Mouse (Mus musculus): ENCODE data around the gene Sh3bp1. TPM values are rescaled to one million over a fixed set of nuclear protein-coding genes. Genes with fewer than 3 reads are reported as not detected.
A peak's percentile ranks its signal among the peaks of the same experiment; 100 is the strongest.

Gene Sh3bp1
- polyA plus RNA-seq, 1 experiment from 2014 or later: 17.3 TPM

GRCm38 (mm10) chr15:78914823-78915659 is 15.5 kb downstream of the Sh3bp1 start:
- peak overlapping the region; percentile 85 for H3K9ac ChIP-seq (ENCODE audit: low read length)
- no peaks in the 10 kb centered on the region; the same call in 1 of the 2 replicates for H3K36me3 ChIP-seq (ENCODE audit: control insufficient read depth, insufficient read depth, low read length)
- H3K9me3 ChIP-seq (ENCODE audit: control insufficient read depth, low read length): no peaks in the 10 kb centered on the region
- 52% methylated on average over 8 of the region's 8 CpGs for WGBS
- DNase-seq (ENCODE audit: low spot score) (no peak), ATAC-seq (replicated peaks; ENCODE audit: low FRiP score) (no peak)
- H3K27ac ChIP-seq (ENCODE audit: low read depth, low read length): no peak overlapping the region
- peak overlapping the region; percentile 71 for H3K4me3 ChIP-seq (ENCODE audit: low read depth, low read length)
- H3K27me3 ChIP-seq (ENCODE audit: control insufficient read depth, insufficient read depth, low read length): no peaks in the 10 kb centered on the region
- peak overlapping the region; percentile 94 for H3K4me2 ChIP-seq (ENCODE audit: low read depth, low read length, severe bottlenecking)
- peaks cover 14% of the 10 kb centered on the region for H3K4me1 ChIP-seq (replicated peaks; ENCODE audit: control insufficient read depth, insufficient read depth, low read length)

GRCm38 (mm10) chr15:78915660-78916017 is 16.1 kb downstream of the Sh3bp1 start:
- no peaks in the 10 kb centered on the region for H3K27me3 ChIP-seq (ENCODE audit: control insufficient read depth, insufficient read depth, low read length)
- no peaks in the 10 kb centered on the region; the same call in 1 of the 2 replicates for H3K36me3 ChIP-seq (ENCODE audit: control insufficient read depth, insufficient read depth, low read length)
- H3K9me3 ChIP-seq (ENCODE audit: control insufficient read depth, low read length): no peaks in the 10 kb centered on the region
- DNase-seq (ENCODE audit: low spot score): peak; percentile 77
- ATAC-seq (replicated peaks; ENCODE audit: low FRiP score): peak; percentile 28
- H3K4me1 ChIP-seq (replicated peaks; ENCODE audit: control insufficient read depth, insufficient read depth, low read length): peaks cover 14% of the 10 kb centered on the region
- H3K4me3 ChIP-seq (ENCODE audit: low read depth, low read length): peak overlapping the region; percentile 71; the same call in 1 of the 2 replicates
- H3K4me2 ChIP-seq (ENCODE audit: low read depth, low read length, severe bottlenecking): peak overlapping the region; percentile 94
- H3K9ac ChIP-seq (ENCODE audit: low read length): peak overlapping the region; percentile 39
- WGBS: 9% methylated on average over 8 of the region's 8 CpGs
- H3K27ac ChIP-seq (ENCODE audit: low read depth, low read length): no peak overlapping the region

GRCm38 (mm10) chr15:78916052-78916826 is 16.7 kb downstream of the Sh3bp1 start:
- no peak overlapping the region for H3K27ac ChIP-seq (ENCODE audit: low read depth, low read length)
- 64% methylated on average over 12 of the region's 12 CpGs for WGBS
- peaks cover 14% of the 10 kb centered on the region for H3K4me1 ChIP-seq (replicated peaks; ENCODE audit: control insufficient read depth, insufficient read depth, low read length)
- H3K36me3 ChIP-seq (ENCODE audit: control insufficient read depth, insufficient read depth, low read length): no peaks in the 10 kb centered on the region; the same call in 1 of the 2 replicates
- peak overlapping the region; percentile 44 for H3K9ac ChIP-seq (ENCODE audit: low read length)
- H3K4me3 ChIP-seq (ENCODE audit: low read depth, low read length): peak overlapping the region; percentile 71
- no peaks in the 10 kb centered on the region for H3K9me3 ChIP-seq (ENCODE audit: control insufficient read depth, low read length)
- DNase-seq (ENCODE audit: low spot score) (no peak), ATAC-seq (replicated peaks; ENCODE audit: low FRiP score) (no peak)
- H3K27me3 ChIP-seq (ENCODE audit: control insufficient read depth, insufficient read depth, low read length): no peaks in the 10 kb centered on the region
- peak overlapping the region; percentile 94 for H3K4me2 ChIP-seq (ENCODE audit: low read depth, low read length, severe bottlenecking)

GRCm38 (mm10) chr15:78918126-78918525 is 18.6 kb downstream of the Sh3bp1 start:
- no peak overlapping the region for H3K4me2 ChIP-seq (ENCODE audit: low read depth, low read length, severe bottlenecking)
- no peaks in the 10 kb centered on the region; the same call in 1 of the 2 replicates for H3K36me3 ChIP-seq (ENCODE audit: control insufficient read depth, insufficient read depth, low read length)
- no peak overlapping the region for H3K4me3 ChIP-seq (ENCODE audit: low read depth, low read length)
- DNase-seq (ENCODE audit: low spot score) (no peak), ATAC-seq (replicated peaks; ENCODE audit: low FRiP score) (no peak)
- peaks cover 14% of the 10 kb centered on the region for H3K4me1 ChIP-seq (replicated peaks; ENCODE audit: control insufficient read depth, insufficient read depth, low read length)
- H3K9me3 ChIP-seq (ENCODE audit: control insufficient read depth, low read length): no peaks in the 10 kb centered on the region
- H3K27ac ChIP-seq (ENCODE audit: low read depth, low read length): no peak overlapping the region
- 95% methylated on average over 23 of the region's 23 CpGs for WGBS
- no peaks in the 10 kb centered on the region for H3K27me3 ChIP-seq (ENCODE audit: control insufficient read depth, insufficient read depth, low read length)
- no peak overlapping the region for H3K9ac ChIP-seq (ENCODE audit: low read length)

- Histone ChIP-seq H3K27me3 (ENCODE audit: control insufficient read depth, insufficient read depth, low read length) (no peaks in the 10 kb centered on the region), H3K27ac (ENCODE audit: low read depth, low read length) (no peak overlapping the region), H3K4me2 (ENCODE audit: low read depth, low read length, severe bottlenecking) (no peak overlapping the region), H3K4me3 (ENCODE audit: low read depth, low read length) (no peak overlapping the region), H3K9me3 (ENCODE audit: control insufficient read depth, low read length) (no peaks in the 10 kb centered on the region), H3K4me1 (replicated peaks; ENCODE audit: control insufficient read depth, insufficient read depth, low read length) (peaks cover 12% of the 10 kb centered on the region), H3K36me3 (ENCODE audit: control insufficient read depth, insufficient read depth, low read length) (no peaks in the 10 kb centered on the region; the same call in 1 of the 2 replicates), H3K9ac (ENCODE audit: low read length) (no peak overlapping the region)
- 87% methylated on average over 12 of the region's 12 CpGs for WGBS
- ATAC-seq (replicated peaks; ENCODE audit: low FRiP score) (no peak), DNase-seq (ENCODE audit: low spot score) (no peak)
Observed at GRCm38 (mm10) chr15:78919914-78920313, 20.3 kb downstream of the Sh3bp1 start.

- no peak overlapping the region for H3K4me3 ChIP-seq (ENCODE audit: low read depth, low read length)
- 88% methylated on average over 7 of the region's 7 CpGs for WGBS
- peaks cover 14% of the 10 kb centered on the region for H3K4me1 ChIP-seq (replicated peaks; ENCODE audit: control insufficient read depth, insufficient read depth, low read length)
- H3K9me3 ChIP-seq (ENCODE audit: control insufficient read depth, low read length): no peaks in the 10 kb centered on the region
- ATAC-seq (replicated peaks; ENCODE audit: low FRiP score): no peak
- no peak overlapping the region for H3K27ac ChIP-seq (ENCODE audit: low read depth, low read length)
- peaks cover 4% of the 10 kb centered on the region; the same call in 1 of the 2 replicates for H3K27me3 ChIP-seq (ENCODE audit: control insufficient read depth, insufficient read depth, low read length)
- H3K36me3 ChIP-seq (ENCODE audit: control insufficient read depth, insufficient read depth, low read length): no peaks in the 10 kb centered on the region; the same call in 1 of the 2 replicates
- H3K4me2 ChIP-seq (ENCODE audit: low read depth, low read length, severe bottlenecking): no peak overlapping the region
- no peak overlapping the region for H3K9ac ChIP-seq (ENCODE audit: low read length)
- DNase-seq (ENCODE audit: low spot score): no peak
Observed at GRCm38 (mm10) chr15:78922700-78923099, 23.1 kb downstream of the Sh3bp1 start.

GRCm38 (mm10) chr15:78923585-78923984 is 24.0 kb downstream of the Sh3bp1 start:
- H3K9ac ChIP-seq (ENCODE audit: low read length): no peak overlapping the region
- H3K36me3 ChIP-seq (ENCODE audit: control insufficient read depth, insufficient read depth, low read length): no peaks in the 10 kb centered on the region; the same call in 1 of the 2 replicates
- H3K4me3 ChIP-seq (ENCODE audit: low read depth, low read length): no peak overlapping the region
- no peaks in the 10 kb centered on the region for H3K9me3 ChIP-seq (ENCODE audit: control insufficient read depth, low read length)
- peaks cover 22% of the 10 kb centered on the region for H3K4me1 ChIP-seq (replicated peaks; ENCODE audit: control insufficient read depth, insufficient read depth, low read length)
- peaks cover 4% of the 10 kb centered on the region; the same call in 1 of the 2 replicates for H3K27me3 ChIP-seq (ENCODE audit: control insufficient read depth, insufficient read depth, low read length)
- WGBS: 79% methylated on average over 6 of the region's 6 CpGs
- ATAC-seq (replicated peaks; ENCODE audit: low FRiP score) (no peak), DNase-seq (ENCODE audit: low spot score) (no peak)
- no peak overlapping the region for H3K27ac ChIP-seq (ENCODE audit: low read depth, low read length)
- no peak overlapping the region for H3K4me2 ChIP-seq (ENCODE audit: low read depth, low read length, severe bottlenecking)

GRCm38 (mm10) chr15:78925129-78925528 is 25.6 kb downstream of the Sh3bp1 start:
- DNase-seq (ENCODE audit: low spot score) (no peak), ATAC-seq (replicated peaks; ENCODE audit: low FRiP score) (no peak)
- no peaks in the 10 kb centered on the region for H3K36me3 ChIP-seq (ENCODE audit: control insufficient read depth, insufficient read depth, low read length)
- H3K4me2 ChIP-seq (ENCODE audit: low read depth, low read length, severe bottlenecking): no peak overlapping the region
- H3K4me1 ChIP-seq (replicated peaks; ENCODE audit: control insufficient read depth, insufficient read depth, low read length): peaks cover 22% of the 10 kb centered on the region
- H3K9ac ChIP-seq (ENCODE audit: low read length): no peak overlapping the region
- H3K27me3 ChIP-seq (ENCODE audit: control insufficient read depth, insufficient read depth, low read length): peaks cover 4% of the 10 kb centered on the region; the same call in 1 of the 2 replicates
- no peak overlapping the region for H3K27ac ChIP-seq (ENCODE audit: low read depth, low read length)
- no peak overlapping the region for H3K4me3 ChIP-seq (ENCODE audit: low read depth, low read length)
- WGBS: 45% methylated on average over 8 of the region's 8 CpGs
- no peaks in the 10 kb centered on the region for H3K9me3 ChIP-seq (ENCODE audit: control insufficient read depth, low read length)
